Mouse (Mus musculus) neural tube, embryonic 13.5 days (tissue): ENCODE results near the gene Tubgcp2. TPM values are rescaled to one million over a fixed set of nuclear protein-coding genes. Genes with fewer than 3 reads are reported as not detected.
A peak's percentile ranks its signal among the peaks of the same experiment; 100 is the strongest.

Experiments used
- ATAC-seq: fragments of 200-750 bp; cut with Nextera tagmentation; 2 replicates; pipeline ENCODE4 v1.8.0; 2017; ENCODE audit warnings: low read depth, mild to moderate bottlenecking, moderate TSS enrichment, moderate library complexity
- H3K27ac ChIP-seq: fragments of 300-500 bp; sonication (generic); replicated peaks from 2 replicates; pipeline ENCODE4 v1.5.1; 2015; ENCODE audit warnings: moderate library complexity, mild to moderate bottlenecking, inconsistent platforms
- H3K27me3 ChIP-seq: fragments of 300-500 bp; sonication (generic); 2 replicates; pipeline ENCODE4 v1.6.1; 2015; ENCODE audit warnings: mild to moderate bottlenecking, inconsistent platforms
- H3K36me3 ChIP-seq: fragments of 300-500 bp; sonication (generic); 2 replicates; pipeline ENCODE4 v1.6.1; 2015; ENCODE audit warnings: mild to moderate bottlenecking, inconsistent platforms
- H3K4me1 ChIP-seq: fragments of 300-500 bp; sonication (generic); replicated peaks from 2 replicates; pipeline ENCODE4 v1.6.1; 2015; ENCODE audit warnings: inconsistent platforms
- H3K4me2 ChIP-seq: fragments of 300-500 bp; sonication (generic); 2 replicates; pipeline ENCODE4 v1.6.1; 2015; ENCODE audit warnings: inconsistent platforms, mild to moderate bottlenecking, moderate library complexity
- H3K4me3 ChIP-seq: fragments of 300-500 bp; sonication (generic); 2 replicates; pipeline ENCODE4 v1.5.1; 2015; ENCODE audit warnings: mild to moderate bottlenecking, inconsistent platforms
- H3K9ac ChIP-seq: fragments of 300-500 bp; sonication (generic); 2 replicates; pipeline ENCODE4 v1.6.1; 2015; ENCODE audit warnings: moderate library complexity, mild to moderate bottlenecking, inconsistent platforms
- H3K9me3 ChIP-seq: fragments of 300-500 bp; sonication (generic); 2 replicates; pipeline ENCODE4 v1.6.1; 2016; ENCODE audit warnings: inconsistent platforms
- WGBS: fragments of 180-500 bp; shearing (Covaris S2); methylation state at CpG from one replicate; pipeline ENCODE4 v1.1.7; 2015; 5-methylcytosine and 5-hydroxymethylcytosine counted together
- polyA plus RNA-seq: library from polyadenylated mRNA; unstranded; fragments of >200 nt; fragmentation: Nextera tagmentation; extraction: Ambion mirVana; gene quantifications from 2 replicates; pipeline ENCODE4 v1.2.1, GENCODE M21; 2015

Tubgcp2 gene
- polyA plus RNA-seq, 1 experiment from 2014 or later, result 51.4 TPM

- H3K4me2 ChIP-seq, result peak overlapping the region; percentile 67
- no peaks in the 10 kb centered on the region for H3K9me3 ChIP-seq
- H3K27ac ChIP-seq, result peak overlapping the region; percentile 75
- 1% methylated on average over 6 of the region's 6 CpGs for WGBS
- H3K36me3 ChIP-seq, result no peaks in the 10 kb centered on the region
- peaks cover 60% of the 10 kb centered on the region for H3K4me1 ChIP-seq
- peak overlapping the region; percentile 70; the same call in 1 of the 2 replicates for H3K9ac ChIP-seq
- H3K27me3 ChIP-seq, result peaks cover 24% of the 10 kb centered on the region
- peak overlapping the region; percentile 33 for H3K4me3 ChIP-seq
- no peak for ATAC-seq
These were observed 25.3 kb upstream of the Tubgcp2 start for GRCm38 (mm10) chr7:140061832-140062130.

DNA sequence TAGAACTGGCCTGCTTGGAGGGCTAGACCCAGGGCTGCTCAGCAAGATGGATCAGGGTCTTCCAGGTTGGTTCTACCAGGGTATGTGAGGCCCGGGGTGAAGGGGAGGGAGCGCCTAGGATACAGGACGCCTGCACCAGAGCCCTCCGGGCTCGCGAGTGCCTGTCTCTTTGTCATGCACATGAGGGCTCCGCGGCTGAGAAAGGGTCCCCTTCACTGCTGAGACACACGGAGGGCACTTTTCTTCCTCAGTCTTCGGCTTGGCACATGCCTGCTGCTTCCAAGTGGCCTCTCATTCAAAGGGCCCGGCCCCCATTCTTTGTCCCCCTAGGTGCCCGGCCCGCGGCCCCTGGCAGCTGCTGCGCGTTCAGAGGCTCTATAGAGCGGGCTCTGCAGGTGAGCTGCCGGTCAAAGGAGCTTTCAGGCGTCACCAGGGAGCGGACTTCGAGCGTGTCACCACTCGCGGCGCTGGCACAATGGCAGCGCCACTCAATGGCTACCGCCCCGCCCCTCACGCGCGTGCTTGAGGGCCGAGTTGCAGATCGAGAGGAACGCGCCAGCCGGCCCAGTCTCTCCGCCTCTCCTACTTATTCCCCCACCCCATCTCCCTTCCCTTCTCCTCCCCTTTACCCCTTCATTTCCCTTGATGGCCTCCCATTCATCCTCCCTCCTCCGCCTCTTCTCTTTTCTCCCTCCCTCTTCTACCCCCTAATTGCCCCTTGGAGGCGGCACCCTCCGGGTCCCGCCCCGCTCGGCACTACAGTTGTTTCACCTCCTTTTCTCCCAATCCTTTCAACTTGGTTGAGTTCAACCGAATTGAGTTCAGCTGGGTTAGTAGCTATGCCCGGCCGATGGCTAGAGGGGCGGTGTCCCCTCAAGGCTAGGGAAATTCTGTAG is 24.7 kb upstream of the Tubgcp2 start:
- Histone ChIP-seq H3K4me1 (peaks cover 62% of the 10 kb centered on the region), H3K4me3 (peak overlapping the region; percentile 33), H3K36me3 (no peaks in the 10 kb centered on the region), H3K27ac (peak overlapping the region; percentile 75), H3K9me3 (no peaks in the 10 kb centered on the region), H3K27me3 (peaks cover 24% of the 10 kb centered on the region), H3K4me2 (peak overlapping the region; percentile 67), H3K9ac (peak overlapping the region; percentile 70)
- WGBS, result under 1% methylated on average over 47 of the region's 47 CpGs
- ATAC-seq, result peak; percentile 60

- 29% methylated on average over 4 of the region's 4 CpGs for WGBS
- no peaks in the 10 kb centered on the region for H3K36me3 ChIP-seq
- H3K27me3 ChIP-seq, result peaks cover 22% of the 10 kb centered on the region
- H3K9me3 ChIP-seq, result no peaks in the 10 kb centered on the region
- no peak overlapping the region for H3K9ac ChIP-seq
- no peak for ATAC-seq
- no peak overlapping the region for H3K27ac ChIP-seq
- no peak overlapping the region for H3K4me3 ChIP-seq
- H3K4me1 ChIP-seq, result peaks cover 62% of the 10 kb centered on the region
- no peak overlapping the region for H3K4me2 ChIP-seq
These were observed 23.1 kb upstream of the Tubgcp2 start for GRCm38 (mm10) chr7:140059601-140060000.

- Histone ChIP-seq H3K4me3 (peak overlapping the region; percentile 49), H3K9me3 (no peaks in the 10 kb centered on the region), H3K9ac (peak overlapping the region; percentile 87), H3K4me1 (peaks cover 62% of the 10 kb centered on the region), H3K27me3 (peaks cover 16% of the 10 kb centered on the region), H3K36me3 (no peaks in the 10 kb centered on the region), H3K4me2 (peak overlapping the region; percentile 70), H3K27ac (peak overlapping the region; percentile 97)
- ATAC-seq, result no peak
- WGBS, result 3% methylated on average over 7 of the region's 7 CpGs
These were observed 22.1 kb upstream of the Tubgcp2 start for GRCm38 (mm10) chr7:140058528-140058927.

DNA sequence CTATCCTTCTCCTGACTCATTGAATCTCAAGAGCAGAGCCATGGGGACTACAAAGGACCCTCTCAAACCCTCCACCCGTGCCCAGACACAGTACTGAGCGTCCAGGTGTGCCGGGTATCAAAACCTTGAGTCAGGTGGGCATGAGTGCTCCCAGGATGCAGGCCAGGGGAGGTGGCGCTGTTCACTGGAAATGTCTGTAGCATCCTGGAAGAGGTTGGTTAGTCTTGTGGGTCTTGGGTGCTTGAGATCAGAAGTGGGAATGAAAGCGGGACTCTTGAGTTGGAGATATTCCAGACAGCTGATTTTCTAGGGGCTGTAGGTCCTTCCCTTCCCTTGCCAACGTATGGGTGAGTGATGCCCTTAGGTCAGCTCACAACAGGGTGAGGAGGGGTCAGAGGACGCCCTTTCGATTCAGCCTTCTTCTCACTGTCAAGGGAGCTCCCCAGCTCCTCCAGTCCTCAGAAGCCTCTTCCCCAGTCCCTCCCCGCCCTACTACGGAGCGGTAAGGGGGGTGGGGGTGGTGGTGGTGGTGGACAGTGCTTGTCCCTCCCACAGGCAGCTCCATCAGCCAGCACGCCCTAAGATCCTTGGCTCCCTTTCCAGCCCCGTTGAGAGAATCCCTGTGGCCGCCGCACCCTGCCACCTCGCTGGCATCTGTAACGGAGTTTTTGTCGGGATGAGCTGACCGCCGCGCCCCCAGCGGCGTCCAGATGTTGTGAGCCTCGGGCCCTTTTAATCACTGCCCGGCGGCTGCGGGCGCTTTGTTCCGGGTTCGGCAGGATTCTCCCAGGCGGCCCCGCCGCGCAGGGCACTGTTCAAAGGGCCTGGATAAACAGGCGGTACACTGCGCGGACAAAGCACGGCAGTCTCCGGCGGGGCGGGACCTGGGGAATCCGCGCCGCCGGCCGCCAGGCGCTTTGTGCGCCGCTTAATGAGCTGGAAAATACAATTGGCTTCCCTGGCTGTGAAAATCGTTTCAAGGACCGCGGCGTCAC is 21.2 kb upstream of the Tubgcp2 start:
- 2% methylated on average over 53 of the region's 53 CpGs for WGBS
- no peaks in the 10 kb centered on the region for H3K36me3 ChIP-seq
- peak overlapping the region; percentile 87 for H3K9ac ChIP-seq
- peaks cover 59% of the 10 kb centered on the region for H3K4me1 ChIP-seq
- peak overlapping the region; percentile 97 for H3K27ac ChIP-seq
- H3K4me2 ChIP-seq, result peak overlapping the region; percentile 70
- H3K9me3 ChIP-seq, result no peaks in the 10 kb centered on the region
- H3K27me3 ChIP-seq, result peaks cover 20% of the 10 kb centered on the region
- peak; percentile 78 for ATAC-seq
- peak overlapping the region; percentile 49 for H3K4me3 ChIP-seq

GRCm38 (mm10) chr7:140054124-140054523 is 17.7 kb upstream of the Tubgcp2 start:
- H3K36me3 ChIP-seq, result no peaks in the 10 kb centered on the region
- WGBS, result 86% methylated on average over 4 of the region's 4 CpGs
- peaks cover 36% of the 10 kb centered on the region for H3K4me1 ChIP-seq
- H3K9me3 ChIP-seq, result no peaks in the 10 kb centered on the region
- H3K4me2 ChIP-seq, result no peak overlapping the region
- ATAC-seq, result no peak
- H3K27me3 ChIP-seq, result peaks cover 34% of the 10 kb centered on the region
- H3K4me3 ChIP-seq, result no peak overlapping the region
- H3K27ac ChIP-seq, result no peak overlapping the region
- no peak overlapping the region for H3K9ac ChIP-seq

GRCm38 (mm10) chr7:140049115-140049689 is 12.7 kb upstream of the Tubgcp2 start:
- no peaks in the 10 kb centered on the region for H3K36me3 ChIP-seq
- peak; percentile 90 for ATAC-seq
- H3K4me3 ChIP-seq, result peak overlapping the region; percentile 54
- WGBS, result under 1% methylated on average over 34 of the region's 34 CpGs
- H3K9ac ChIP-seq, result peak overlapping the region; percentile 69
- H3K27me3 ChIP-seq, result peaks cover 77% of the 10 kb centered on the region
- H3K4me1 ChIP-seq, result peaks cover 44% of the 10 kb centered on the region
- H3K27ac ChIP-seq, result peak overlapping the region; percentile 64
- H3K4me2 ChIP-seq, result peak overlapping the region; percentile 74
- H3K9me3 ChIP-seq, result no peaks in the 10 kb centered on the region

DNA sequence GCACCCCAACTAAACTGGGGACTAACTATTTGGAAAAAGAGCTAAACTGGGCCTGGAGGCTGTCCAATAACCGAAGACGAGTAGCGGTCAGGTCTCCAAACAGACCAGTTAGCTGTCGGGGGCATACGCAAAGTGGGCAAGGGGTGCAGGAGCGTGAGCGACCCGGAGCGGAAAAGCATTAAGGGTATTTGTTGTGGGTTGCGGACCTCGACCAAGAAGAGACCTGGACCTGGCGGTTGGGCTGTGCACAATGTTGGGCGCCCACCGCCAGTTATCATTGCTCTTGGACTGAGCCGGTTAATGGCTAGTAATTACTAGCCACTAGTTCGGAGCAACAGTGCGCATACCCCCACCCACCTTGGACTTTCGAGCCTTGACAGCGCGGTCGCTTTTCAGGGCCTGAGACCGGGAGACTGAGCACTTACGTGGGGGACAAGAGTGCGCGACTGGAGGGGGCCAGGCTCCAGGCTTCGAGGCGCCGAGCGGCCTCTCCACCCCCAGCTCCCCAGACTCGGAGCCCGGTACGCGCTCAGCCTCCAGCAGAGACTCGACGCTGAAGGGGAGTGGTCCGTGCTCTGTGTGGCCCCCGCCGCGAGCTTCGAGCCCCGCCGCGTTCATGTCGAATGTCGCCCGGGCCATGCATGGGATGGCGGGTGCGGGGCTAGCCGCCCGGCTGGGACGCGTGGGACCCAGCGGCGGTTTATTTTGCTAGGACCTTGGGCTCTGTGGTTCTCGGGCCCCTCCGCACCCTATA is 12.1 kb upstream of the Tubgcp2 start, which contains the start of gene Msx3:
Gene Msx3, minus strand, starts transcription at position 729 of the 754 bp plus-strand sequence.
- Histone ChIP-seq H3K9me3 (no peaks in the 10 kb centered on the region), H3K27ac (peak within 1 kb of the TSS; percentile 64), H3K4me2 (peak within 1 kb of the TSS; percentile 74), H3K4me3 (peak within 1 kb of the TSS; percentile 54), H3K4me1 (peaks cover 44% of the 10 kb centered on the region), H3K27me3 (peaks cover 80% of the 10 kb centered on the region), H3K36me3 (no peaks in the 10 kb centered on the region), H3K9ac (peak within 1 kb of the TSS; percentile 69)
- under 1% methylated on average over 56 of the region's 56 CpGs for WGBS
- ATAC-seq, result peak; percentile 63

DNA sequence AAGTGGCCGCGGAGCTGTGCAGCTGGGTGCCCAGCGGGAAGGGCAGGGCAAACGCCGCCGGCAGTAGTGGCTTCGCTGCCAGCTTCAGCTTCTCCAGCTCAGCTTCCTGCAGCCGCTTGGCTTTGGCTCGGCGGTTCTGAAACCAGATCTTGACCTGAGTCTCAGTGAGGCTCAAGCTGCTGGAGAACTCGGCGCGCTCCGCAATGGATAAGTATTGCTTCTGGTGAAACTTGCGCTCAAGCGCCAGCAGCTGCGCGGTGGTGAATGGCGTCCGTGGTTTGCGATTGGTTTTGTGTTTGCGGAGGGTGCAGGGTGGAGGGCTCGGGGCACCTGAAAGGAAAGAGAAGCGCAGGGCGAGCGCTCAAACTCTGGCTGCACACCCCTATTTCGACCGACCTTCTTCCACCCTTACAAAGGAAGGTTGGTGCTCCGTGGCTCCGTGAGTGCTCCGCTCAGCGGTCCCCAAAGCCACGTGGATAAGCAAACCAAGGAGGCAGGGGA is 11.4 kb upstream of the Tubgcp2 start:
- Histone ChIP-seq H3K27ac (peak overlapping the region; percentile 43; the same call in 1 of the 2 replicates), H3K4me2 (peak overlapping the region; percentile 74), H3K4me3 (peak overlapping the region; percentile 54), H3K36me3 (no peaks in the 10 kb centered on the region), H3K9ac (peak overlapping the region; percentile 69), H3K4me1 (peaks cover 44% of the 10 kb centered on the region), H3K9me3 (no peaks in the 10 kb centered on the region), H3K27me3 (peaks cover 76% of the 10 kb centered on the region)
- WGBS, result under 1% methylated on average over 33 of the region's 33 CpGs
- ATAC-seq, result peak; percentile 20; the same call in 1 of the 2 replicates

- no peak for ATAC-seq
These were observed 9.1 kb upstream of the Tubgcp2 start for GRCm38 (mm10) chr7:140045546-140045945.

DNA sequence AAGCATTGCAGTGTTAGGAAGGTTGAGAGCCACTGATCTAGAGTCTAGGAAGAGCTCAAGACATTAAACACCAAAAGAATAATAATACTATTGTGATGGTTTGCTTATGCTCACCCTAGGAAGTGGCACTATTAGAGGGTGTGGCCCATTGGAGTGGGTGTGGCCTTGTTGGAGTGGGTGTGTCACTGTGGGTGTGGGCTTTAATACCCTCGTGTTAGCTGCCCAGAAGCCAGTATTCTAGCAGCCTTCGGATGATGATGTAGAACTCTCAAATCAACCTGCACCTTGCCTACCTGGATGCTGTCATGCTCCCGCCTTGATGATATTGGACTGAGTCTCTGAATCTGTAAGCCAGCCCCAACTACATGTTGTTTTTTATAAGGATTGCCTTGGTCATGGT is 6.3 kb upstream of the Tubgcp2 start:
- ATAC-seq, result no peak
- peaks cover 34% of the 10 kb centered on the region for H3K27me3 ChIP-seq
- H3K4me2 ChIP-seq, result no peak overlapping the region
- no peaks in the 10 kb centered on the region for H3K9me3 ChIP-seq
- H3K4me1 ChIP-seq, result peaks cover 21% of the 10 kb centered on the region
- WGBS, result 55% methylated on average over 3 of the region's 3 CpGs
- H3K9ac ChIP-seq, result no peak overlapping the region
- no peak overlapping the region for H3K27ac ChIP-seq
- H3K36me3 ChIP-seq, result peaks cover 25% of the 10 kb centered on the region
- H3K4me3 ChIP-seq, result no peak overlapping the region

More at GRCm38 (mm10) chr7:140045546-140045945, 9.1 kb upstream of the Tubgcp2 start:
- peaks cover 10% of the 10 kb centered on the region for H3K36me3 ChIP-seq
- H3K9ac ChIP-seq, result no peak overlapping the region
- H3K4me2 ChIP-seq, result no peak overlapping the region
- no peak overlapping the region for H3K27ac ChIP-seq
- no peak overlapping the region for H3K4me3 ChIP-seq
- no peaks in the 10 kb centered on the region for H3K9me3 ChIP-seq
- peaks cover 62% of the 10 kb centered on the region for H3K27me3 ChIP-seq
- 88% methylated on average over 4 of the region's 4 CpGs for WGBS
- peaks cover 40% of the 10 kb centered on the region for H3K4me1 ChIP-seq
